Mouse (Mus musculus) lung, embryonic 14.5 days (tissue): ENCODE data around the gene Onecut3. TPM values are rescaled to one million over a fixed set of nuclear protein-coding genes. Genes with fewer than 3 reads are reported as not detected.

Experiments used
- ATAC-seq: fragments of 200-750 bp; cut with Nextera tagmentation; 2 replicates; pipeline ENCODE4 v1.8.0; 2017; ENCODE audit warnings: mild to moderate bottlenecking, moderate TSS enrichment, moderate library complexity; ENCODE audit not compliant: insufficient read depth
- DNase-seq: peaks from one replicate; pipeline ENCODE4 v3.0.0-alpha.2; 2015
- H3K27ac ChIP-seq: fragments of 300-500 bp; sonication (generic); 2 replicates; pipeline ENCODE4 v1.5.1; 2014; ENCODE audit warnings: low read depth, mild to moderate bottlenecking, moderate library complexity
- H3K27me3 ChIP-seq: fragments of 300-500 bp; sonication (generic); 2 replicates; pipeline ENCODE4 v1.6.1; 2014; ENCODE audit warnings: low read length, control low read depth; ENCODE audit not compliant: insufficient read depth
- H3K36me3 ChIP-seq: fragments of 300-500 bp; sonication (generic); 2 replicates; pipeline ENCODE4 v1.6.1; 2014; ENCODE audit warnings: control low read depth; ENCODE audit not compliant: insufficient read depth
- H3K4me1 ChIP-seq: fragments of 300-500 bp; sonication (generic); 2 replicates; pipeline ENCODE4 v1.6.1; 2014; ENCODE audit warnings: antibody characterized with exemption, control low read depth; ENCODE audit not compliant: insufficient read depth
- H3K4me2 ChIP-seq: fragments of 300-500 bp; sonication (generic); 2 replicates; pipeline ENCODE4 v1.6.1; 2014; ENCODE audit warnings: mild to moderate bottlenecking
- H3K4me3 ChIP-seq: fragments of 300-500 bp; sonication (generic); 2 replicates; pipeline ENCODE4 v1.5.1; 2014; ENCODE audit warnings: low read depth, low read length
- H3K9ac ChIP-seq: fragments of 300-500 bp; sonication (generic); 2 replicates; pipeline ENCODE4 v1.6.1; 2014
- H3K9me3 ChIP-seq: fragments of 300-500 bp; sonication (generic); 2 replicates; pipeline ENCODE4 v1.6.1; 2016; ENCODE audit warnings: low read depth, low read length, control low read depth
- CTCF ChIP-seq: IDR thresholded peaks from 2 replicates; pipeline ENCODE4 v1.5.1; 2016; ENCODE audit warnings: antibody characterized with exemption, low read depth
- WGBS: fragments of 180-500 bp; shearing (Covaris S2); extraction: QIAGEN DNeasy Blood & Tissue Kit; methylation state at CpG from one replicate; pipeline ENCODE4 v1.1.7; 2014; 5-methylcytosine and 5-hydroxymethylcytosine counted together
- polyA plus RNA-seq: library from polyadenylated mRNA; unstranded; fragments of >200 nt; fragmentation: Nextera tagmentation; extraction: Ambion mirVana; gene quantifications from 2 replicates; pipeline ENCODE4 v1.2.1, GENCODE M21; 2014

Gene Onecut3
- polyA plus RNA-seq, 1 experiment from 2014 or later = not detected

DNA sequence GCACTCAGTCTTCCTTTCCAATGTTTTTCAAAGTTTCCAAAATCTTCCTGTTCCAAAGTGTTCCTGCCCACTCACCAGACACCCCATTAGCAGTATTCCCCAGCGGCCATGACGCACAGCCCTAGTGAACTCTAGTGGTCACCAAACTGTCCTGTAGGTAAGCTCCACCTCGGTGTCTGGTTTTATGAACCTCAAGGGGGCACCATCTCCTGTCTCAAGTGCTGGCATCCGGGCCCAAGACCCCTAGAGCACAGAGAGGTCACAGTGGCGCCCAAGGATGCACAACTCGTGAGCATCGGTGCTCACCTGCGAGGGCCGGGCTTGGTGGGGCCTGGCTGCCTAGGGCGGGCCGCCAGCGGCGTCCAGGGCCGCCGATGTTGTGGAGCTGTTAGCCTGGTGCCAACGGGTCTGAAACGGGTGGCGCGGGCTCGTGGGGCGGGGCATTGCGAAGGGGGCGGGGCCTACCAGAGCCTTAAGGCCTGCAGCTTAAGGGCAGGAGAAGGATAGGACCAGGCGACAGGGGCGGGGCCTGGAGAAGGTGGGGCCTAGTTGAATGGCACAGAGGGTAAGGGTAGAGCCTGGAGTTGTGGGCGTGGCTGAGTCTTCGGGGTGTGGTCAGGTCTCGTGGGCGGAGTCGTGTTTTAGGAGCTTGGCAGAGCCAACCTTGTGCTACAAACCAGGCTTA lies 44.2 kb downstream of the Onecut3 start, which contains the start of gene Atp8b3:
Gene Atp8b3 (minus strand): TSS at position 415 of the 685 bp plus-strand sequence.
- peak; percentile 87 for DNase-seq
- 3% methylated on average over 30 of the region's 30 CpGs for WGBS
- peak; percentile 50 for TF ChIP-seq CTCF
- Histone ChIP-seq H3K27ac (no peak within 1 kb of the TSS), H3K4me2 (peak within 1 kb of the TSS; percentile 56), H3K4me1 (peaks cover 4% of the 10 kb centered on the region; the same call in 1 of the 2 replicates), H3K4me3 (peak within 1 kb of the TSS; percentile 32), H3K36me3 (peaks cover 29% of the 10 kb centered on the region), H3K27me3 (peaks cover 15% of the 10 kb centered on the region; the same call in 1 of the 2 replicates), H3K9me3 (no peaks in the 10 kb centered on the region), H3K9ac (peak within 1 kb of the TSS; percentile 32; the same call in 1 of the 2 replicates)
- peak; percentile 87 for ATAC-seq

DNA sequence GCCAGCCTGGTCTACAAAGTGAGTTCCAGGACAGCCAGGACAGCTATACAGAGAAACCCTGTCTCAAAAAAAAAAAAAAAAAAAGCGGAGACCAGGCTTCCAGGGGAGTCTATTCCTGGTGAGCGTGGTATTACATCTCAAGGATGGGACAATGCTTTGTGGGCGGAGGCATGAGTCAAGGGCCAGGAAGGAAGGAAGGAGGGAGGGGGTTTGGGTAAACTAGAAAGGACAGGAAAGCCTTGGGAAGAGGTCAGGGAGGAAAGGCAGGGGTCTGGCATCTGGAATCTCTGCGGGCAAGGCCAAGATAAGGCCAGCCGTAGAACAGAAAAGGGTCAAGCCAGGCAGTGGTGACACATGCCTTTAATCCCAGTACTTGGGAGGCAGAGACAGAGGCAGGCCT lies 44.9 kb downstream of the Onecut3 start:
- H3K4me2 ChIP-seq = 0 out of 2 replicates have a peak overlapping the region, but pooled peaks have one; percentile 56
- peak; percentile 19; the same call in 1 of the 2 replicates for ATAC-seq
- no peak overlapping the region for H3K4me3 ChIP-seq

DNA sequence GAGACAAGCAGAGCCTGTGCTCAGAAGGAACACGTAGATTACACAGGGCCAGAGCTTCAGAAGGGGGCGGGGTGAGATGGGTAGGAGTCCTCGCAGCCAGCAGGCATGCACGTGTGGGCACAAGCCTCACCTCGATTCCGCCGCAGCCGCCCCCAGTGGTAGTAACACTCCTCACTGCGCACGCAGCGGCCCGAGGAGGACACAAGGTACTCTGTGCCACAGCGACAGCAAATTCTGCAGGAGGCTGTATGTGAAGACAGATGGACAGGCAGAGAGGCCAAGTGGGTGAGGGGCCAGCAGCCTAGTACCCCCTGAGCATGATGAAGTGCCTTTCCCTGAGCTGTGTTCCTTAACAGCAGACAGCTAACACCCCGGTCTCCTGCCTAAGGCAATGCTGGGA lies 49.2 kb downstream of the Onecut3 start:
- no peak for TF ChIP-seq CTCF
- ATAC-seq (no peak), DNase-seq (no peak)
- no peak overlapping the region for H3K9ac ChIP-seq
- H3K27ac ChIP-seq = no peak overlapping the region
- H3K4me3 ChIP-seq = no peak overlapping the region
- no peaks in the 10 kb centered on the region for H3K27me3 ChIP-seq
- no peak overlapping the region for H3K4me2 ChIP-seq
- 90% methylated on average over 14 of the region's 14 CpGs for WGBS
- H3K9me3 ChIP-seq = no peaks in the 10 kb centered on the region
- peaks cover 2% of the 10 kb centered on the region; the same call in 1 of the 2 replicates for H3K4me1 ChIP-seq
- H3K36me3 ChIP-seq = peaks cover 79% of the 10 kb centered on the region

More for the DNA sequence above, 44.9 kb downstream of the Onecut3 start:
- no peak for TF ChIP-seq CTCF
- WGBS = 41% methylated on average over 5 of the region's 5 CpGs
- H3K4me1 ChIP-seq = peaks cover 4% of the 10 kb centered on the region; the same call in 1 of the 2 replicates
- DNase-seq = peak; percentile 39
- no peaks in the 10 kb centered on the region for H3K9me3 ChIP-seq
- peaks cover 36% of the 10 kb centered on the region for H3K36me3 ChIP-seq
- no peak overlapping the region for H3K9ac ChIP-seq
- no peak overlapping the region for H3K27ac ChIP-seq
- peaks cover 15% of the 10 kb centered on the region; the same call in 1 of the 2 replicates for H3K27me3 ChIP-seq

DNA sequence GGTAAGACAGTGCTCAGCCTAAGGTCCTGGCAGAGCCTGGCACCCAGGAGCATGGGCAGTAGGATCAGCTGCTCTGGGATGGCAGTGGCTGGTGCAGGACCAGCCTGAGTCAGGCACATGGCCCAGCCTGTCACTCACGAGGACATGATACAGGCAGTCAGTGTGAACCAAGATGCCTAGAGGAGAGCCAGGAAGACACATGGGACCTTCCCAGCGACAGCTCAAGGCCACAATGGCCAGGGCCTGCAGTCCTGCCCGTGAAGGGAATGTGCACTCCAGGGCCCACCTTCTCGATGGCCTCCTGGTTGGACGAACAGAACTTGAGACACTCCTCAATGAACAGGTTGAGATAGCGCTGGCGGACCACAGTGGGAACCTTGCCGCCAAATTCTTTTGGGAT lies 51.0 kb downstream of the Onecut3 start:
- Histone ChIP-seq H3K4me3 (no peak overlapping the region), H3K36me3 (peaks cover 95% of the 10 kb centered on the region), H3K9me3 (no peaks in the 10 kb centered on the region), H3K27me3 (no peaks in the 10 kb centered on the region), H3K4me2 (no peak overlapping the region), H3K9ac (no peak overlapping the region), H3K27ac (no peak overlapping the region), H3K4me1 (no peaks in the 10 kb centered on the region)
- TF ChIP-seq CTCF = no peak
- 85% methylated on average over 8 of the region's 8 CpGs for WGBS
- DNase-seq (no peak), ATAC-seq (no peak)

DNA sequence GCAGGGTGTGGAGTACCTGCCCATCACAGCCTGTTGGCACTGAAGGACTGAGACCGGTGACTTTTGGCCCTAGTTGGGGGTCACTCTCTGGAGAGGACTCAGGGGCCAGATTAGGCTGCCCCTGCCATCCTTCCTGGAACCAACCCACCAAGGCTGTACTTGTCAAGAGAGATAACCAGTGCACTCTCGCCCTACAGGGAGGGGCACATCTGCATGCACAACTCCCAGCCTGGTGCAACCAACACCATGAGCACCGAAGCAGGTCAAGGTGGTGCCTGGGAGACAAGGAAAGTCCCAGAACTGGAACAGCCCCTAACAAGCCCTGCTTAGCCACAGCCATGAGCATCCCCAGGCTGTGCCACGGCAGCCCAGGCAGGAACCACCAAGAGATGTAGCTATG lies 52.3 kb downstream of the Onecut3 start:
- Histone ChIP-seq H3K4me2 (no peak overlapping the region), H3K27me3 (no peaks in the 10 kb centered on the region), H3K9me3 (no peaks in the 10 kb centered on the region), H3K27ac (no peak overlapping the region), H3K36me3 (peaks cover 88% of the 10 kb centered on the region), H3K4me3 (no peak overlapping the region), H3K9ac (no peak overlapping the region), H3K4me1 (no peaks in the 10 kb centered on the region)
- ATAC-seq (no peak), DNase-seq (no peak)
- WGBS = 93% methylated on average over 4 of the region's 4 CpGs
- no peak for TF ChIP-seq CTCF

DNA sequence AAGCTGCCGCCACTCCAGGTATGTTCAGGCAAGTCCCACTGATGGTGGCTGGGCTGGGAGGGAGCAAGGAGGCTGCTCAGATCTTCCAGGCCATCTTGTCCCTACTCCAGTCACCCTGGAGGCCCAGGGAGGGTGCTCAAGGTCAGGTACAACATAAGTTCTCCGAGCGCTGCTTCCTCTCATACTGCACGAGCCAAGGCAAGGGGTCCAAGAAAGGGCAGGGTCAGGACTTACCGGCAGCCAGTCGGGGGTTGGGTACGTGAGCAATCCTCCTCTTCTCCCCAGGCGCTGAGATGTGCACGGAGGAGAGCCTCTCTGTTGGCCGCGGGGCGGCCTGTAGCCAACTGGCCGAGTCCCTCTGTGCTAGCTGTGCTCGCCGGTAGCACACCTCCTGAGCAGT lies 52.9 kb downstream of the Onecut3 start:
- Histone ChIP-seq H3K27me3 (no peaks in the 10 kb centered on the region), H3K9ac (no peak overlapping the region), H3K4me1 (no peaks in the 10 kb centered on the region), H3K4me3 (no peak overlapping the region), H3K4me2 (no peak overlapping the region), H3K27ac (no peak overlapping the region), H3K9me3 (no peaks in the 10 kb centered on the region), H3K36me3 (peaks cover 82% of the 10 kb centered on the region)
- no peak for TF ChIP-seq CTCF
- DNase-seq (no peak), ATAC-seq (no peak)
- 88% methylated on average over 15 of the region's 15 CpGs for WGBS

DNA sequence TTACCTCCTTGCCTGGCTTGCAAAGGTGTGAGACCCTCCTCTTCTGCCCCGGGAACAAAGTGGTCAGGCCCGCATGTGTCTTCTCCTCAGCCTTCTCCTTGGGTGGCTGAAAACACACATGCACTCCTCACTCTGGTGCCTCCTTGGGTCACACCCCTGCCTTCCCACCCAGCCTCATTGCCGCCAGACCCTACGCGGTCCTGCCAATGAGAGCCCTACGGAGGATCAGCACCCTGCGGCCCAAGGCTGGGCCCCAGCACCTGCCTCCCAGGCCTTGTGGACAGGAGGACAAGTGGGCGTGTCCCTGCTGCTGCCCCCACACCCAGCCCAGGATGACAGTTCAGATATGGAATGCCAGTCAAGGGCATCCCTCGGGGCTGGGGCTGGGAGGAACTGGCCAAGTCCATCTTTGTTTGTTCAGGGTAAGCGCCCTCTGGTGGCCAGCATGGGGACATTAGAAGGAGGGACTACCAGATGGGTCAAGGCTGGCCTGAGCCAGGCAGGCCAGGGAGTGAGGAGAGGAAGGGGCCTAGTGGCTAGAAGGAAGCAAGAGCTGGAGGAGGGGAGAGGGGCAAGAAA lies 53.9 kb downstream of the Onecut3 start:
- WGBS = 76% methylated on average over 10 of the region's 10 CpGs
- peak; percentile 77 for DNase-seq

More for the DNA sequence above, 53.9 kb downstream of the Onecut3 start:
- Histone ChIP-seq H3K4me2 (no peak overlapping the region), H3K4me1 (no peaks in the 10 kb centered on the region), H3K36me3 (peaks cover 72% of the 10 kb centered on the region), H3K9ac (no peak overlapping the region), H3K27ac (no peak overlapping the region), H3K4me3 (no peak overlapping the region), H3K27me3 (no peaks in the 10 kb centered on the region), H3K9me3 (no peaks in the 10 kb centered on the region)
- peak; percentile 83 for TF ChIP-seq CTCF
- ATAC-seq = peak; percentile 61; the same call in 1 of the 2 replicates
